Mouse (Mus musculus) limb, embryonic 14.5 days (tissue): ENCODE results near the gene Smok3c. TPM values are rescaled to one million over a fixed set of nuclear protein-coding genes. Genes with fewer than 3 reads are reported as not detected.
A peak's percentile ranks its signal among the peaks of the same experiment; 100 is the strongest.

ENCODE experiments used
- ATAC-seq: fragments of 200-750 bp; cut with Nextera tagmentation; 2 replicates; pipeline ENCODE4 v1.8.0; 2017; ENCODE audit warnings: low read depth, moderate number of reproducible peaks, moderate TSS enrichment; ENCODE audit not compliant: low FRiP score
- DNase-seq: peaks from one replicate; pipeline ENCODE4 v3.0.0-alpha.2; 2015; ENCODE audit warnings: low spot score
- H3K27ac ChIP-seq: fragments of 300-500 bp; sonication (generic); replicated peaks from 2 replicates; pipeline ENCODE4 v1.5.1; 2014; ENCODE audit warnings: low read depth, mild to moderate bottlenecking, low read length, moderate library complexity, mixed read lengths
- H3K27me3 ChIP-seq: fragments of 300-500 bp; sonication (generic); 2 replicates; pipeline ENCODE4 v1.6.1; 2014; ENCODE audit warnings: low read length, mixed read lengths; ENCODE audit not compliant: control insufficient read depth, insufficient read depth
- H3K36me3 ChIP-seq: fragments of 300-500 bp; sonication (generic); 2 replicates; pipeline ENCODE4 v1.6.1; 2014; ENCODE audit warnings: mild to moderate bottlenecking, low read length, moderate library complexity, mixed read lengths; ENCODE audit not compliant: control insufficient read depth, insufficient read depth
- H3K4me1 ChIP-seq: fragments of 300-500 bp; sonication (generic); 2 replicates; pipeline ENCODE4 v1.6.1; 2014; ENCODE audit warnings: antibody characterized with exemption, low read length, mixed read lengths; ENCODE audit not compliant: control insufficient read depth, insufficient read depth
- H3K4me2 ChIP-seq: fragments of 300-500 bp; sonication (generic); replicated peaks from 2 replicates; pipeline ENCODE4 v1.6.1; 2014; ENCODE audit warnings: low read depth, mild to moderate bottlenecking, low read length, moderate library complexity; ENCODE audit not compliant: severe bottlenecking
- H3K4me3 ChIP-seq: fragments of 300-500 bp; sonication (generic); replicated peaks from 2 replicates; pipeline ENCODE4 v1.5.1; 2014; ENCODE audit warnings: low read length
- H3K9ac ChIP-seq: fragments of 300-500 bp; sonication (generic); 2 replicates; pipeline ENCODE4 v1.6.1; 2014; ENCODE audit warnings: mild to moderate bottlenecking, low read depth, low read length, moderate library complexity; ENCODE audit not compliant: severe bottlenecking
- H3K9me3 ChIP-seq: fragments of 300-500 bp; sonication (generic); 2 replicates; pipeline ENCODE4 v1.6.1; 2016; ENCODE audit warnings: low read length; ENCODE audit not compliant: control insufficient read depth
- POLR2A ChIP-seq: fragments of 200-500 bp; IDR thresholded peaks from 2 replicates; pipeline ENCODE4 v1.8.0; 2012; ENCODE audit warnings: inconsistent platforms, mild to moderate bottlenecking, moderate library complexity, borderline replicate concordance; ENCODE audit not compliant: insufficient read depth, insufficient read length; ENCODE audit errors: extremely low read depth
- WGBS: fragments of 180-500 bp; shearing (Covaris S2); extraction: QIAGEN DNeasy Blood & Tissue Kit; methylation state at CpG from one replicate; pipeline ENCODE4 v1.1.7; 2014; 5-methylcytosine and 5-hydroxymethylcytosine counted together
- polyA plus RNA-seq, 2 experiments: library from polyadenylated mRNA; depleted of rRNA in 1 of 2; stranded (reverse) in 1 of 2; unstranded in 1 of 2; fragments of >200 nt; fragmentation: Nextera tagmentation in 1 of 2; extraction: Ambion mirVana in 1 of 2; gene quantifications; 2 replicates each; pipeline versions ENCODE4 v1.2.1 to v1.2.3; 2012 to 2014

Smok3c gene
- polyA plus RNA-seq, 2 experiments = not detected

- Histone ChIP-seq H3K27ac (no peak overlapping the region), H3K4me3 (no peak overlapping the region), H3K4me2 (0 out of 2 replicates have a peak overlapping the region, but pooled peaks have one; percentile 71), H3K9me3 (no peaks in the 10 kb centered on the region), H3K36me3 (peaks cover 19% of the 10 kb centered on the region), H3K27me3 (no peaks in the 10 kb centered on the region), H3K9ac (no peak overlapping the region), H3K4me1 (no peaks in the 10 kb centered on the region; the same call in none of the 2 replicates)
- WGBS = 86% methylated on average over 3 of the region's 3 CpGs
- ATAC-seq (no peak), DNase-seq (no peak)
- TF ChIP-seq POLR2A = no peak
Measured at GRCm38 (mm10) chr5:138086842-138087241, 33.8 kb downstream of the Smok3c start.

GRCm38 (mm10) chr5:138088366-138088765 is 35.4 kb downstream of the Smok3c start:
- DNase-seq = no peak
- no peak overlapping the region for H3K9ac ChIP-seq
- H3K4me3 ChIP-seq = no peak overlapping the region
- no peaks in the 10 kb centered on the region for H3K27me3 ChIP-seq
- no peak for TF ChIP-seq POLR2A
- ATAC-seq = no peak
- 87% methylated on average over 3 of the region's 3 CpGs for WGBS
- peaks cover 27% of the 10 kb centered on the region for H3K36me3 ChIP-seq
- no peaks in the 10 kb centered on the region; the same call in none of the 2 replicates for H3K4me1 ChIP-seq
- H3K4me2 ChIP-seq = no peak overlapping the region
- H3K9me3 ChIP-seq = no peaks in the 10 kb centered on the region
- no peak overlapping the region for H3K27ac ChIP-seq

- H3K4me3 ChIP-seq = no peak overlapping the region
- no peaks in the 10 kb centered on the region for H3K9me3 ChIP-seq
- no peak for DNase-seq
- H3K4me1 ChIP-seq = no peaks in the 10 kb centered on the region; the same call in none of the 2 replicates
- H3K9ac ChIP-seq = no peak overlapping the region
- WGBS = 87% methylated on average over 6 of the region's 6 CpGs
- ATAC-seq = no peak
- no peak overlapping the region for H3K4me2 ChIP-seq
- H3K27ac ChIP-seq = no peak overlapping the region
- H3K36me3 ChIP-seq = peaks cover 35% of the 10 kb centered on the region
- no peaks in the 10 kb centered on the region for H3K27me3 ChIP-seq
- no peak for TF ChIP-seq POLR2A
Measured at GRCm38 (mm10) chr5:138089108-138089551, 36.1 kb downstream of the Smok3c start.

- peaks cover 46% of the 10 kb centered on the region for H3K36me3 ChIP-seq
- ATAC-seq (no peak), DNase-seq (no peak)
- 78% methylated on average over 3 of the region's 3 CpGs for WGBS
- no peaks in the 10 kb centered on the region; the same call in 1 of the 2 replicates for H3K4me1 ChIP-seq
- no peak overlapping the region for H3K9ac ChIP-seq
- H3K9me3 ChIP-seq = no peaks in the 10 kb centered on the region
- no peaks in the 10 kb centered on the region for H3K27me3 ChIP-seq
- TF ChIP-seq POLR2A = no peak
- no peak overlapping the region for H3K4me3 ChIP-seq
- no peak overlapping the region for H3K4me2 ChIP-seq
- H3K27ac ChIP-seq = no peak overlapping the region
Measured at GRCm38 (mm10) chr5:138090271-138090670, 37.3 kb downstream of the Smok3c start.

GRCm38 (mm10) chr5:138090737-138091136 is 37.7 kb downstream of the Smok3c start:
- no peaks in the 10 kb centered on the region; the same call in 1 of the 2 replicates for H3K4me1 ChIP-seq
- no peak for TF ChIP-seq POLR2A
- peaks cover 49% of the 10 kb centered on the region for H3K36me3 ChIP-seq
- no peak overlapping the region for H3K27ac ChIP-seq
- H3K4me3 ChIP-seq = no peak overlapping the region
- no peak overlapping the region for H3K9ac ChIP-seq
- DNase-seq (no peak), ATAC-seq (no peak)
- H3K27me3 ChIP-seq = no peaks in the 10 kb centered on the region
- WGBS = 97% methylated on average over 5 of the region's 5 CpGs
- no peak overlapping the region for H3K4me2 ChIP-seq
- H3K9me3 ChIP-seq = no peaks in the 10 kb centered on the region
